Mouse (Mus musculus) CH12.LX (cell line): ENCODE data around the gene Stx1a.

Experiments
- CHD1 ChIP-seq: IDR thresholded peaks from 2 replicates; pipeline ENCODE4 v1.6.1; 2012; ENCODE audit warnings: low read depth, low read length, improper control_type of control experiment, inconsistent platforms
- CTCF ChIP-seq, 2 experiments: IDR thresholded peaks in 1 of 2; conservative IDR thresholded peaks in 1 of 2; 2 replicates each; pipeline ENCODE4 v1.5.1; 2011 to 2012; ENCODE audit warnings: low read depth in 2 of 2, low read length in 2 of 2, improper control_type of control experiment in 1 of 2, inconsistent platforms in 1 of 2, mild to moderate bottlenecking in 1 of 2, moderate library complexity in 1 of 2
- E2F4 ChIP-seq: IDR thresholded peaks from 2 replicates; pipeline ENCODE4 v1.6.1; 2011; ENCODE audit warnings: low read depth, low read length, improper control_type of control experiment; ENCODE audit not compliant: insufficient replicate concordance
- EP300 ChIP-seq: IDR thresholded peaks from 2 replicates; pipeline ENCODE4 v1.6.1; 2011; ENCODE audit warnings: low read length, improper control_type of control experiment
- HCFC1 ChIP-seq: IDR thresholded peaks from 2 replicates; pipeline ENCODE4 v1.6.1; 2012; ENCODE audit warnings: low read depth, mild to moderate bottlenecking, inconsistent platforms, low read length, improper control_type of control experiment
- JUND ChIP-seq: conservative IDR thresholded peaks from 2 replicates; pipeline ENCODE4 v1.6.1; 2011; ENCODE audit warnings: low read depth, low read length, improper control_type of control experiment
- MAFK ChIP-seq: IDR thresholded peaks from 2 replicates; pipeline ENCODE4 v1.6.1; 2011; ENCODE audit warnings: low read length, improper control_type of control experiment; ENCODE audit not compliant: insufficient replicate concordance
- MYC ChIP-seq: IDR thresholded peaks from 2 replicates; pipeline ENCODE4 v1.6.1; 2011; ENCODE audit warnings: low read depth, mild to moderate bottlenecking, improper control_type of control experiment, low read length
- POLR2A ChIP-seq: IDR thresholded peaks from 2 replicates; pipeline ENCODE4 v1.6.1; 2011; ENCODE audit warnings: low read depth, mild to moderate bottlenecking, improper control_type of control experiment, low read length
- TBP ChIP-seq: conservative IDR thresholded peaks from 2 replicates; pipeline ENCODE4 v1.6.1; 2011; ENCODE audit warnings: low read depth, low read length, improper control_type of control experiment
- TCF12 ChIP-seq: IDR thresholded peaks from 2 replicates; pipeline ENCODE4 v1.6.1; 2014; ENCODE audit warnings: low read depth, mild to moderate bottlenecking, inconsistent platforms, low read length, improper control_type of control experiment
- USF1 ChIP-seq: IDR thresholded peaks from 2 replicates; pipeline ENCODE4 v1.6.1; 2014; ENCODE audit warnings: low read depth, mild to moderate bottlenecking, inconsistent platforms, low read length, improper control_type of control experiment
- ZKSCAN1 ChIP-seq: IDR thresholded peaks from 2 replicates; pipeline ENCODE4 v1.6.1; 2012; ENCODE audit warnings: low read depth, inconsistent platforms, low read length, improper control_type of control experiment, borderline replicate concordance

DNA sequence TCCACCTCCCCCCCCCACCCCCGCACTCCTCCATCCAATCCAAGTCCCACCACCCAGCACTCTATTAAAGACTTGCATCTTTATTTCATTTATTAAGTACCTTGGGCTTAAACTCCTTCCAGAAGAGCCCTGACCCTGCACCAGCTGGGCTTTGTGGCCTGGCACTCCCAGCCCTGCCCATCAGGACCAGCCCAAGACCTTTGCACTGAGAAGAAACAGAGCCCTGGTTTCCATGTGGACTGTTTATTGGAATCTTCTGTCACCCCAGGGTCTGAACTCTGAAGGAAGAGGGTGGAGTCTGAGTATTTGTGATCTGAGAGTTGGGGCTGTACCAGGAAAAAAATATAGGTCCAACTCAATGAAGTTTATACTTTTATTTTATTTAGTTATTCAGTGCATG lies 40.2 kb upstream of the Stx1a start:
- no peak for TF ChIP-seq EP300
- no peak for TF ChIP-seq TBP
- TF ChIP-seq MAFK = no peak
- TF ChIP-seq POLR2A = no peak
- no peak for TF ChIP-seq CHD1
- no peak for TF ChIP-seq CTCF (conservative IDR thresholded peaks at IDR 0.05 in 1 of 2, IDR thresholded peaks at IDR 0.05 in 1 of 2; ENCODE audit: low read depth in 2 of 2, low read length in 2 of 2)
- TF ChIP-seq USF1 = no peak
- TF ChIP-seq E2F4 = no peak
- TF ChIP-seq TCF12 = no peak
- no peak for TF ChIP-seq MYC
- TF ChIP-seq JUND = no peak
- no peak for TF ChIP-seq HCFC1
- no peak for TF ChIP-seq ZKSCAN1
